Mouse (Mus musculus): ENCODE data around the gene Nabp2. TPM values are rescaled to one million over a fixed set of nuclear protein-coding genes. Genes with fewer than 3 reads are reported as not detected.

The Nabp2 gene
- polyA plus RNA-seq, 1 experiment from 2014 or later = 153 TPM

- Histone ChIP-seq H3K27me3 (no peaks in the 10 kb centered on the region), H3K4me1 (peaks cover 8% of the 10 kb centered on the region; the same call in 1 of the 2 replicates), H3K4me2 (no peak overlapping the region), H3K27ac (no peak overlapping the region), H3K4me3 (no peak overlapping the region), H3K9ac (no peak overlapping the region), H3K36me3 (ENCODE audit: poor library complexity, severe bottlenecking) (peaks cover 39% of the 10 kb centered on the region), H3K9me3 (replicated peaks) (no peaks in the 10 kb centered on the region)
- ATAC-seq = no peak
- WGBS = 33% methylated on average over 5 of the region's 5 CpGs
Measured at GRCm38 (mm10) chr10:128400338-128400737, 11.0 kb downstream of the Nabp2 start.

- Histone ChIP-seq H3K9ac (peak overlapping the region; percentile 8; the same call in 1 of the 2 replicates), H3K36me3 (ENCODE audit: poor library complexity, severe bottlenecking) (peaks cover 62% of the 10 kb centered on the region), H3K4me2 (no peak overlapping the region), H3K4me3 (no peak overlapping the region), H3K27me3 (no peaks in the 10 kb centered on the region), H3K27ac (0 out of 2 replicates have a peak overlapping the region, but pooled peaks have one; percentile 19), H3K4me1 (peaks cover 16% of the 10 kb centered on the region), H3K9me3 (replicated peaks) (no peaks in the 10 kb centered on the region)
- WGBS = 71% methylated on average over 7 of the region's 7 CpGs
- 0 out of 2 replicates have a peak, but pooled peaks have one; percentile 7 for ATAC-seq
Measured at GRCm38 (mm10) chr10:128397466-128397865, 13.8 kb downstream of the Nabp2 start.

- peaks cover 67% of the 10 kb centered on the region for H3K36me3 ChIP-seq (ENCODE audit: poor library complexity, severe bottlenecking)
- H3K4me3 ChIP-seq = no peak overlapping the region
- no peaks in the 10 kb centered on the region for H3K9me3 ChIP-seq (replicated peaks)
- H3K9ac ChIP-seq = no peak overlapping the region
- peaks cover 16% of the 10 kb centered on the region for H3K4me1 ChIP-seq
- no peak for ATAC-seq
- WGBS = 74% methylated on average over 10 of the region's 10 CpGs
- no peak overlapping the region for H3K27ac ChIP-seq
- no peak overlapping the region for H3K4me2 ChIP-seq
- H3K27me3 ChIP-seq = no peaks in the 10 kb centered on the region
Measured at GRCm38 (mm10) chr10:128396716-128397264, 14.5 kb downstream of the Nabp2 start.

GRCm38 (mm10) chr10:128396017-128396673, 15.1 kb downstream of the Nabp2 start:
- WGBS = 73% methylated on average over 11 of the region's 11 CpGs
- no peaks in the 10 kb centered on the region for H3K27me3 ChIP-seq
- H3K4me2 ChIP-seq = no peak overlapping the region
- H3K27ac ChIP-seq = no peak overlapping the region
- H3K4me1 ChIP-seq = peaks cover 16% of the 10 kb centered on the region
- peaks cover 68% of the 10 kb centered on the region for H3K36me3 ChIP-seq (ENCODE audit: poor library complexity, severe bottlenecking)
- no peak overlapping the region for H3K4me3 ChIP-seq
- no peak for ATAC-seq
- no peak overlapping the region for H3K9ac ChIP-seq
- H3K9me3 ChIP-seq (replicated peaks) = no peaks in the 10 kb centered on the region

GRCm38 (mm10) chr10:128391850-128392249, 19.4 kb downstream of the Nabp2 start:
- Histone ChIP-seq H3K9ac (no peak overlapping the region), H3K27me3 (no peaks in the 10 kb centered on the region), H3K4me2 (no peak overlapping the region), H3K27ac (no peak overlapping the region), H3K36me3 (ENCODE audit: poor library complexity, severe bottlenecking) (peaks cover 100% of the 10 kb centered on the region), H3K9me3 (replicated peaks) (no peaks in the 10 kb centered on the region), H3K4me3 (no peak overlapping the region), H3K4me1 (peaks cover 9% of the 10 kb centered on the region)
- ATAC-seq = no peak
- WGBS = 78% methylated on average over 6 of the region's 6 CpGs

- no peak overlapping the region for H3K9ac ChIP-seq
- no peaks in the 10 kb centered on the region for H3K9me3 ChIP-seq (replicated peaks)
- no peak for ATAC-seq
- H3K27ac ChIP-seq = no peak overlapping the region
- no peaks in the 10 kb centered on the region for H3K27me3 ChIP-seq
- H3K4me1 ChIP-seq = peaks cover 8% of the 10 kb centered on the region
- H3K4me3 ChIP-seq = no peak overlapping the region
- H3K4me2 ChIP-seq = no peak overlapping the region
- H3K36me3 ChIP-seq (ENCODE audit: poor library complexity, severe bottlenecking) = peaks cover 100% of the 10 kb centered on the region
- 91% methylated on average over 12 of the region's 12 CpGs for WGBS
Measured at GRCm38 (mm10) chr10:128390366-128390765, 20.9 kb downstream of the Nabp2 start.

GRCm38 (mm10) chr10:128389570-128389969, 21.7 kb downstream of the Nabp2 start:
- Histone ChIP-seq H3K27me3 (no peaks in the 10 kb centered on the region), H3K9me3 (replicated peaks) (no peaks in the 10 kb centered on the region), H3K4me3 (no peak overlapping the region), H3K4me1 (peaks cover 8% of the 10 kb centered on the region), H3K36me3 (ENCODE audit: poor library complexity, severe bottlenecking) (peaks cover 100% of the 10 kb centered on the region), H3K4me2 (no peak overlapping the region), H3K9ac (no peak overlapping the region; the same call in 1 of the 2 replicates), H3K27ac (no peak overlapping the region; the same call in 1 of the 2 replicates)
- ATAC-seq = no peak
- WGBS = 88% methylated on average over 6 of the region's 6 CpGs

GRCm38 (mm10) chr10:128388941-128389340, 22.4 kb downstream of the Nabp2 start:
- Histone ChIP-seq H3K4me2 (no peak overlapping the region), H3K9ac (no peak overlapping the region), H3K27me3 (no peaks in the 10 kb centered on the region), H3K27ac (no peak overlapping the region), H3K36me3 (ENCODE audit: poor library complexity, severe bottlenecking) (peaks cover 100% of the 10 kb centered on the region), H3K4me1 (peaks cover 8% of the 10 kb centered on the region), H3K9me3 (replicated peaks) (no peaks in the 10 kb centered on the region), H3K4me3 (no peak overlapping the region)
- WGBS = 89% methylated on average over 14 of the region's 14 CpGs
- ATAC-seq = no peak

GRCm38 (mm10) chr10:128385902-128386301, 25.4 kb downstream of the Nabp2 start:
- Histone ChIP-seq H3K27ac (no peak overlapping the region), H3K9ac (peak overlapping the region; percentile 21; the same call in 1 of the 2 replicates), H3K4me2 (no peak overlapping the region), H3K36me3 (ENCODE audit: poor library complexity, severe bottlenecking) (peaks cover 100% of the 10 kb centered on the region), H3K4me3 (no peak overlapping the region), H3K4me1 (no peaks in the 10 kb centered on the region), H3K27me3 (no peaks in the 10 kb centered on the region), H3K9me3 (replicated peaks) (no peaks in the 10 kb centered on the region)
- ATAC-seq = no peak
- 93% methylated on average over 7 of the region's 7 CpGs for WGBS

GRCm38 (mm10) chr10:128382482-128382881, 28.8 kb downstream of the Nabp2 start:
- H3K27ac ChIP-seq = no peak overlapping the region
- WGBS = 90% methylated on average over 8 of the region's 8 CpGs
- H3K36me3 ChIP-seq (ENCODE audit: poor library complexity, severe bottlenecking) = peaks cover 91% of the 10 kb centered on the region
- peaks cover 20% of the 10 kb centered on the region for H3K4me1 ChIP-seq
- no peak overlapping the region for H3K4me3 ChIP-seq
- no peaks in the 10 kb centered on the region for H3K9me3 ChIP-seq (replicated peaks)
- ATAC-seq = no peak
- H3K9ac ChIP-seq = no peak overlapping the region
- H3K27me3 ChIP-seq = no peaks in the 10 kb centered on the region
- H3K4me2 ChIP-seq = no peak overlapping the region

- Histone ChIP-seq H3K27ac (no peak overlapping the region), H3K36me3 (ENCODE audit: poor library complexity, severe bottlenecking) (peaks cover 71% of the 10 kb centered on the region), H3K27me3 (no peaks in the 10 kb centered on the region), H3K4me2 (no peak overlapping the region), H3K9ac (no peak overlapping the region), H3K4me1 (peaks cover 27% of the 10 kb centered on the region), H3K9me3 (replicated peaks) (no peaks in the 10 kb centered on the region), H3K4me3 (no peak overlapping the region)
- ATAC-seq = no peak
- 91% methylated on average over 5 of the region's 5 CpGs for WGBS
Measured at GRCm38 (mm10) chr10:128380565-128380964, 30.7 kb downstream of the Nabp2 start.

GRCm38 (mm10) chr10:128379260-128379659, 32.0 kb downstream of the Nabp2 start:
- Histone ChIP-seq H3K36me3 (ENCODE audit: poor library complexity, severe bottlenecking) (peaks cover 58% of the 10 kb centered on the region), H3K9ac (peak overlapping the region; percentile 22; the same call in 1 of the 2 replicates), H3K27ac (no peak overlapping the region), H3K4me1 (peaks cover 27% of the 10 kb centered on the region), H3K4me3 (no peak overlapping the region), H3K27me3 (no peaks in the 10 kb centered on the region), H3K4me2 (no peak overlapping the region), H3K9me3 (replicated peaks) (no peaks in the 10 kb centered on the region)
- 95% methylated on average over 7 of the region's 7 CpGs for WGBS
- ATAC-seq = no peak
